Mouse (Mus musculus): ENCODE results near the gene Arsg. TPM values are rescaled to one million over a fixed set of nuclear protein-coding genes. Genes with fewer than 3 reads are reported as not detected.

Arsg gene
- polyA plus RNA-seq, 1 experiment = 4.0 TPM

GRCm38 (mm10) chr11:109476653-109477052, 3.5 kb downstream of the Arsg start:
- Histone ChIP-seq H3K4me3 (ENCODE audit: control insufficient read depth, insufficient read depth, low read length) (no peak overlapping the region), H3K4me1 (replicated peaks; ENCODE audit: control insufficient read depth, insufficient read depth, low read length) (peaks cover 16% of the 10 kb centered on the region), H3K27me3 (ENCODE audit: control insufficient read depth, insufficient read depth, low read length) (no peaks in the 10 kb centered on the region), H3K36me3 (ENCODE audit: control insufficient read depth, insufficient read depth, low read length) (no peaks in the 10 kb centered on the region), H3K27ac (ENCODE audit: control insufficient read depth, insufficient read depth, low read length) (no peak overlapping the region)
- WGBS = 84% methylated on average over 6 of the region's 6 CpGs
- no peak for DNase-seq
- TF ChIP-seq POLR2A (IDR thresholded peaks at IDR 0.05; ENCODE audit: control insufficient read depth, extremely low read depth, insufficient read depth, low read length, poor library complexity) (no peak), CTCF (IDR thresholded peaks at IDR 0.05; ENCODE audit: borderline replicate concordance, control insufficient read depth, extremely low read depth, insufficient read depth, low read length, poor library complexity) (no peak)

- TF ChIP-seq POLR2A (IDR thresholded peaks at IDR 0.05; ENCODE audit: control insufficient read depth, extremely low read depth, insufficient read depth, low read length, poor library complexity) (no peak), CTCF (IDR thresholded peaks at IDR 0.05; ENCODE audit: borderline replicate concordance, control insufficient read depth, extremely low read depth, insufficient read depth, low read length, poor library complexity) (no peak)
- H3K27ac ChIP-seq (ENCODE audit: control insufficient read depth, insufficient read depth, low read length) = no peak overlapping the region
- no peak overlapping the region for H3K4me3 ChIP-seq (ENCODE audit: control insufficient read depth, insufficient read depth, low read length)
- no peak for DNase-seq
- 88% methylated on average over 16 of the region's 16 CpGs for WGBS
- H3K27me3 ChIP-seq (ENCODE audit: control insufficient read depth, insufficient read depth, low read length) = no peaks in the 10 kb centered on the region
- H3K4me1 ChIP-seq (replicated peaks; ENCODE audit: control insufficient read depth, insufficient read depth, low read length) = peaks cover 12% of the 10 kb centered on the region
- H3K36me3 ChIP-seq (ENCODE audit: control insufficient read depth, insufficient read depth, low read length) = no peaks in the 10 kb centered on the region
Measured at GRCm38 (mm10) chr11:109477606-109478380, 4.6 kb downstream of the Arsg start.

GRCm38 (mm10) chr11:109479575-109480285, 6.6 kb downstream of the Arsg start:
- no peaks in the 10 kb centered on the region for H3K36me3 ChIP-seq (ENCODE audit: control insufficient read depth, insufficient read depth, low read length)
- H3K4me3 ChIP-seq (ENCODE audit: control insufficient read depth, insufficient read depth, low read length) = no peak overlapping the region
- no peak overlapping the region for H3K27ac ChIP-seq (ENCODE audit: control insufficient read depth, insufficient read depth, low read length)
- DNase-seq = no peak
- 34% methylated on average over 16 of the region's 16 CpGs for WGBS
- TF ChIP-seq POLR2A (IDR thresholded peaks at IDR 0.05; ENCODE audit: control insufficient read depth, extremely low read depth, insufficient read depth, low read length, poor library complexity) (no peak), CTCF (IDR thresholded peaks at IDR 0.05; ENCODE audit: borderline replicate concordance, control insufficient read depth, extremely low read depth, insufficient read depth, low read length, poor library complexity) (no peak)
- no peaks in the 10 kb centered on the region for H3K27me3 ChIP-seq (ENCODE audit: control insufficient read depth, insufficient read depth, low read length)
- H3K4me1 ChIP-seq (replicated peaks; ENCODE audit: control insufficient read depth, insufficient read depth, low read length) = peaks cover 8% of the 10 kb centered on the region

- Histone ChIP-seq H3K36me3 (ENCODE audit: control insufficient read depth, insufficient read depth, low read length) (no peaks in the 10 kb centered on the region), H3K27me3 (ENCODE audit: control insufficient read depth, insufficient read depth, low read length) (no peaks in the 10 kb centered on the region), H3K27ac (ENCODE audit: control insufficient read depth, insufficient read depth, low read length) (no peak overlapping the region), H3K4me3 (ENCODE audit: control insufficient read depth, insufficient read depth, low read length) (no peak overlapping the region), H3K4me1 (replicated peaks; ENCODE audit: control insufficient read depth, insufficient read depth, low read length) (peaks cover 8% of the 10 kb centered on the region)
- TF ChIP-seq POLR2A (IDR thresholded peaks at IDR 0.05; ENCODE audit: control insufficient read depth, extremely low read depth, insufficient read depth, low read length, poor library complexity) (no peak), CTCF (IDR thresholded peaks at IDR 0.05; ENCODE audit: borderline replicate concordance, control insufficient read depth, extremely low read depth, insufficient read depth, low read length, poor library complexity) (no peak)
- 38% methylated on average over 8 of the region's 8 CpGs for WGBS
- no peak for DNase-seq
Measured at GRCm38 (mm10) chr11:109480440-109480839, 7.3 kb downstream of the Arsg start.

GRCm38 (mm10) chr11:109485398-109486045, 12.3 kb downstream of the Arsg start:
- Histone ChIP-seq H3K4me1 (replicated peaks; ENCODE audit: control insufficient read depth, insufficient read depth, low read length) (no peaks in the 10 kb centered on the region), H3K4me3 (ENCODE audit: control insufficient read depth, insufficient read depth, low read length) (no peak overlapping the region), H3K27ac (ENCODE audit: control insufficient read depth, insufficient read depth, low read length) (no peak overlapping the region), H3K27me3 (ENCODE audit: control insufficient read depth, insufficient read depth, low read length) (no peaks in the 10 kb centered on the region), H3K36me3 (ENCODE audit: control insufficient read depth, insufficient read depth, low read length) (no peaks in the 10 kb centered on the region)
- no peak for TF ChIP-seq CTCF (IDR thresholded peaks at IDR 0.05; ENCODE audit: borderline replicate concordance, control insufficient read depth, extremely low read depth, insufficient read depth, low read length, poor library complexity)
- no peak for TF ChIP-seq POLR2A (IDR thresholded peaks at IDR 0.05; ENCODE audit: control insufficient read depth, extremely low read depth, insufficient read depth, low read length, poor library complexity)
- no peak for DNase-seq
- 92% methylated on average over 15 of the region's 15 CpGs for WGBS

- Histone ChIP-seq H3K36me3 (ENCODE audit: control insufficient read depth, insufficient read depth, low read length) (no peaks in the 10 kb centered on the region), H3K27ac (ENCODE audit: control insufficient read depth, insufficient read depth, low read length) (no peak overlapping the region), H3K4me3 (ENCODE audit: control insufficient read depth, insufficient read depth, low read length) (no peak overlapping the region), H3K4me1 (replicated peaks; ENCODE audit: control insufficient read depth, insufficient read depth, low read length) (0 out of 2 replicates have a peak, but pooled peaks cover 2% of the 10 kb centered on the region), H3K27me3 (ENCODE audit: control insufficient read depth, insufficient read depth, low read length) (no peaks in the 10 kb centered on the region)
- 93% methylated on average over 1 of the region's 1 CpGs for WGBS
- no peak for TF ChIP-seq POLR2A (IDR thresholded peaks at IDR 0.05; ENCODE audit: control insufficient read depth, extremely low read depth, insufficient read depth, low read length, poor library complexity)
- no peak for DNase-seq
Measured at GRCm38 (mm10) chr11:109487111-109487510, 13.9 kb downstream of the Arsg start.
